Mouse (Mus musculus): Measurements from ENCODE around the gene Gm9268.
"Not testable (repeated sequence)": the region's sequence is repeated elsewhere in the genome, so short reads cannot be mapped to it uniquely, and the experiment has no call there.

Gene Gm9268

GRCm38 (mm10) chr7:43018465-43018864 is at the start of gene Gm9268:
TSS of gene Gm9268 (plus strand) at chr7:43018765.
- DNase-seq (ENCODE audit: low read depth, low spot score): not testable (repeated sequence)

- DNase-seq (ENCODE audit: low read depth, low spot score): no peak
These were observed 38.5 kb upstream of the Gm9268 start for GRCm38 (mm10) chr7:42980098-42980497.

GRCm38 (mm10) chr7:42980739-42981138 is 37.8 kb upstream of the Gm9268 start:
- no peak for DNase-seq (ENCODE audit: low read depth, low spot score)

- DNase-seq (ENCODE audit: low read depth, low spot score): no peak
These were observed 59.3 kb downstream of the Gm9268 start for GRCm38 (mm10) chr7:43077831-43078230.
